Mouse (Mus musculus) G1E (cell line): Measurements from ENCODE around the gene Efcab2. TPM values are rescaled to one million over a fixed set of nuclear protein-coding genes. Genes with fewer than 3 reads are reported as not detected.
"Not testable (repeated sequence)": the region's sequence is repeated elsewhere in the genome, so short reads cannot be mapped to it uniquely, and the experiment has no call there.

Source experiments
- ATAC-seq: 2 replicates; pipeline ENCODE4 v1.8.0; 2016; ENCODE audit warnings: mild to moderate bottlenecking; ENCODE audit not compliant: insufficient number of reproducible peaks, poor library complexity, low FRiP score, severe bottlenecking; ENCODE audit errors: extremely low read depth
- DNase-seq: peaks from one replicate; pipeline ENCODE4 v3.0.0; 2012; ENCODE audit warnings: low spot score
- H3K27me3 ChIP-seq: 2 replicates; pipeline ENCODE4 v1.6.1; 2012; ENCODE audit warnings: mild to moderate bottlenecking, low read length, inconsistent platforms; ENCODE audit not compliant: insufficient read depth
- H3K36me3 ChIP-seq: replicated peaks from 2 replicates; pipeline ENCODE3; 2012; ENCODE audit warnings: mild to moderate bottlenecking, inconsistent platforms
- H3K4me1 ChIP-seq: 2 replicates; pipeline ENCODE4 v1.6.1; 2012; ENCODE audit warnings: low read depth, low read length, inconsistent platforms, mixed read lengths; ENCODE audit not compliant: insufficient read depth
- H3K4me3 ChIP-seq: 2 replicates; pipeline ENCODE4 v1.5.1; 2012; ENCODE audit warnings: low read depth, mild to moderate bottlenecking, inconsistent platforms, low read length, moderate library complexity, mixed read lengths
- H3K9me3 ChIP-seq: replicated peaks from 2 replicates; pipeline ENCODE4 v1.6.1; 2012; ENCODE audit warnings: inconsistent platforms
- CTCF ChIP-seq: IDR thresholded peaks from 2 replicates; pipeline ENCODE4 v1.5.1; 2012; ENCODE audit warnings: low read depth, low read length, inconsistent platforms, mixed read lengths
- GATA1 ChIP-seq: IDR thresholded peaks from 2 replicates; pipeline ENCODE4 v1.6.1; 2012; ENCODE audit warnings: borderline replicate concordance, low read length, inconsistent platforms, mixed read lengths
- GATA2 ChIP-seq: IDR thresholded peaks from 2 replicates; pipeline ENCODE4 v1.6.1; 2012; ENCODE audit warnings: low read depth, low read length, inconsistent platforms, borderline replicate concordance
- POLR2AphosphoS5 ChIP-seq: IDR thresholded peaks from 2 replicates; pipeline ENCODE4 v1.6.1; 2012; ENCODE audit warnings: low read depth, low read length, inconsistent platforms; ENCODE audit not compliant: insufficient replicate concordance
- TAL1 ChIP-seq: conservative IDR thresholded peaks from 2 replicates; pipeline ENCODE4 v1.6.1; 2012; ENCODE audit warnings: low read depth, low read length, inconsistent platforms, mixed read lengths
- polyA plus RNA-seq: library from polyadenylated mRNA; stranded (reverse); fragments of >175 nt; gene quantifications from 2 replicates; pipeline ENCODE4 v1.2.3, GENCODE M21; 2012
- total RNA-seq, 2 experiments: library from RNA; stranded (forward) in 1 of 2; stranded (reverse) in 1 of 2; fragments of 200-1000 nt in 1 of 2; fragments of >200 nt in 1 of 2; fragmentation: Nextera tagmentation in 1 of 2; gene quantifications; 2 replicates each; pipeline ENCODE4 v1.2.3; 2014 to 2017

Efcab2 gene
- total and polyA plus RNA-seq, 3 experiments: 0.17 to 6.0 (median 4.1) TPM

GRCm38 (mm10) chr1:178408901-178409361 lies 3.0 kb downstream of the Efcab2 start:
- no peaks in the 10 kb centered on the region for H3K36me3 ChIP-seq
- DNase-seq (no peak), ATAC-seq (no peak)
- peaks cover 10% of the 10 kb centered on the region for H3K4me1 ChIP-seq
- H3K4me3 ChIP-seq: no peak overlapping the region
- no peaks in the 10 kb centered on the region for H3K27me3 ChIP-seq
- TF ChIP-seq TAL1 (no peak), POLR2AphosphoS5 (no peak), CTCF (no peak), GATA1 (no peak), GATA2 (no peak)
- H3K9me3 ChIP-seq: no peaks in the 10 kb centered on the region

GRCm38 (mm10) chr1:178413367-178413766 lies 7.5 kb downstream of the Efcab2 start:
- ATAC-seq: not testable (repeated sequence)

GRCm38 (mm10) chr1:178419608-178420007 lies 13.7 kb downstream of the Efcab2 start:
- no peak for ATAC-seq
- no peaks in the 10 kb centered on the region for H3K4me1 ChIP-seq

More at GRCm38 (mm10) chr1:178413367-178413766, 7.5 kb downstream of the Efcab2 start:
- H3K36me3 ChIP-seq, H3K27me3 ChIP-seq, H3K4me1 ChIP-seq, DNase-seq, H3K4me3 ChIP-seq, H3K9me3 ChIP-seq: not testable (repeated sequence)

GRCm38 (mm10) chr1:178423662-178424061 lies 17.8 kb downstream of the Efcab2 start:
- TF ChIP-seq CTCF: no peak
- DNase-seq (no peak), ATAC-seq (no peak)
- Histone ChIP-seq H3K4me1 (no peaks in the 10 kb centered on the region), H3K36me3 (no peaks in the 10 kb centered on the region), H3K9me3 (no peaks in the 10 kb centered on the region), H3K4me3 (no peak overlapping the region), H3K27me3 (no peaks in the 10 kb centered on the region)

More at GRCm38 (mm10) chr1:178419608-178420007, 13.7 kb downstream of the Efcab2 start:
- no peaks in the 10 kb centered on the region for H3K36me3 ChIP-seq
- no peaks in the 10 kb centered on the region for H3K9me3 ChIP-seq
- no peaks in the 10 kb centered on the region for H3K27me3 ChIP-seq
- TF ChIP-seq CTCF: no peak
- no peak for TF ChIP-seq POLR2AphosphoS5
- TF ChIP-seq TAL1: no peak
- no peak for TF ChIP-seq GATA1
- no peak overlapping the region for H3K4me3 ChIP-seq
- no peak for DNase-seq

- DNase-seq: no peak
- no peaks in the 10 kb centered on the region for H3K36me3 ChIP-seq
- no peaks in the 10 kb centered on the region for H3K27me3 ChIP-seq
- no peak overlapping the region for H3K4me3 ChIP-seq
- H3K4me1 ChIP-seq: peaks cover 9% of the 10 kb centered on the region
- ATAC-seq: no peak
- H3K9me3 ChIP-seq: no peaks in the 10 kb centered on the region
- TF ChIP-seq TAL1 (no peak), POLR2AphosphoS5 (no peak), GATA2 (no peak), CTCF (no peak), GATA1 (no peak)
These were observed 25.9 kb downstream of the Efcab2 start for GRCm38 (mm10) chr1:178431619-178432444.

GRCm38 (mm10) chr1:178433619-178434018 lies 27.7 kb downstream of the Efcab2 start:
- Histone ChIP-seq H3K27me3 (no peaks in the 10 kb centered on the region), H3K4me3 (no peak overlapping the region), H3K4me1 (peaks cover 9% of the 10 kb centered on the region), H3K36me3 (peaks cover 2% of the 10 kb centered on the region), H3K9me3 (no peaks in the 10 kb centered on the region)
- no peak for ATAC-seq
- TF ChIP-seq POLR2AphosphoS5 (no peak), TAL1 (no peak), GATA2 (no peak), GATA1 (no peak), CTCF (no peak)
- no peak for DNase-seq

GRCm38 (mm10) chr1:178444407-178444806 lies 38.5 kb downstream of the Efcab2 start:
- peaks cover 2% of the 10 kb centered on the region for H3K36me3 ChIP-seq
- ATAC-seq (no peak), DNase-seq (no peak)
- H3K9me3 ChIP-seq: no peaks in the 10 kb centered on the region
- no peak overlapping the region for H3K4me3 ChIP-seq
- peaks cover 40% of the 10 kb centered on the region for H3K4me1 ChIP-seq
- H3K27me3 ChIP-seq: no peaks in the 10 kb centered on the region
- TF ChIP-seq GATA1 (no peak), GATA2 (no peak), CTCF (no peak)
